Mouse (Mus musculus): ENCODE results near the gene 1110051M20Rik. TPM values are rescaled to one million over a fixed set of nuclear protein-coding genes. Genes with fewer than 3 reads are reported as not detected.

The 1110051M20Rik gene
- total and polyA plus RNA-seq, 3 experiments: 0.05 to 0.76 TPM; not detected in 1

DNA sequence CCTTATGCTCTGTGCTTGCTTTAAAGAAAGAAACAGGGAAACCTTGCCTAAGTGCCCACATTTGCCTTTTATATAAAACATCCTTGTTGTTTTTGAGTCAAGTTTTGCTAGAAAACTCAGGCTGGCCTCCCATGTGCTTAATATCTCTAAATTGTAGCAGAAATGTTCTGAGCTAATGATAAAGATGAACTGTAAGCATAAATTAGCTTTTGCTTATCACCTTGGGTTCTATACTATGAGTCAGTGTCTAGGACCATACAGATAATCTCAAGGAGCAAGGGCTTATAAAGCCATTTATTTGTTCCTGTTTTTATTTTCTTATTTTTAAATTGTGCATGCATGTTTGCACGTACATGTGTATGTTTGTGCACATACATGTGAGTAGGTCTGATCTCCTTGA lies 98.9 kb downstream of the 1110051M20Rik start:
- Histone ChIP-seq H3K36me3 (replicated peaks) (no peaks in the 10 kb centered on the region), H3K4me3 (ENCODE audit: low read depth, low read length) (no peak overlapping the region), H3K4me1 (ENCODE audit: insufficient read depth, low read depth, low read length) (no peaks in the 10 kb centered on the region), H3K9me3 (replicated peaks) (no peaks in the 10 kb centered on the region), H3K27me3 (ENCODE audit: insufficient read depth, low read length) (peaks cover 14% of the 10 kb centered on the region; the same call in 1 of the 2 replicates)
- DNase-seq (ENCODE audit: low spot score): no peak
- TF ChIP-seq CTCF (IDR thresholded peaks at IDR 0.05; ENCODE audit: low read depth, low read length) (no peak), GATA2 (IDR thresholded peaks at IDR 0.05; ENCODE audit: borderline replicate concordance, low read depth, low read length) (no peak), TAL1 (conservative IDR thresholded peaks at IDR 0.05; ENCODE audit: low read depth, low read length) (no peak), GATA1 (IDR thresholded peaks at IDR 0.05; ENCODE audit: borderline replicate concordance, low read length) (no peak), POLR2AphosphoS5 (IDR thresholded peaks at IDR 0.05; ENCODE audit: insufficient replicate concordance, low read depth, low read length) (no peak)
- ATAC-seq (ENCODE audit: extremely low read depth, insufficient number of reproducible peaks, low FRiP score, poor library complexity, severe bottlenecking): no peak

DNA sequence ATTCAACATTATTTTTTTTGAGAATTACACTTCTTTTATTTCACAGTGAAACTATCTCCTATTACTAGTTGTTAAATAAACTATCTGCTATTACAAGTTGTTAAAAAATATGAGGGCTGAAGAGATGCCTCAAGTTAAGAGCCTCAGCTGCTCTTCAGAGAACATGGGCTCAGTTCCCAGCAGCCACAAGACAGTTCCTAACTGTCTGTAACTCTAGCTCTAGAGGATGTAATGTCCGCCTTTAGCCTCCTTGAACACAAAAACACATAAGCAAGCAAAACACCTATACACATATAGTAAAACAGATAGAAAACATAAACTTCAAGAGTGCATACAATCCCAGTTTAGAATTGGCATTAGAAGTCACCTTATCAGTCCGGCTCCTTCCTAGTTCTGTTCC lies 104.9 kb downstream of the 1110051M20Rik start:
- DNase-seq (ENCODE audit: low spot score) (no peak), ATAC-seq (ENCODE audit: extremely low read depth, insufficient number of reproducible peaks, low FRiP score, poor library complexity, severe bottlenecking) (no peak)
- H3K4me1 ChIP-seq (ENCODE audit: insufficient read depth, low read depth, low read length): no peaks in the 10 kb centered on the region
- H3K36me3 ChIP-seq (replicated peaks): no peaks in the 10 kb centered on the region
- H3K4me3 ChIP-seq (ENCODE audit: low read depth, low read length): no peak overlapping the region
- H3K9me3 ChIP-seq (replicated peaks): no peaks in the 10 kb centered on the region
- peaks cover 8% of the 10 kb centered on the region for H3K27me3 ChIP-seq (ENCODE audit: insufficient read depth, low read length)
- TF ChIP-seq GATA2 (IDR thresholded peaks at IDR 0.05; ENCODE audit: borderline replicate concordance, low read depth, low read length): no peak
- TF ChIP-seq TAL1 (conservative IDR thresholded peaks at IDR 0.05; ENCODE audit: low read depth, low read length): no peak
- no peak for TF ChIP-seq CTCF (IDR thresholded peaks at IDR 0.05; ENCODE audit: low read depth, low read length)
- TF ChIP-seq POLR2AphosphoS5 (IDR thresholded peaks at IDR 0.05; ENCODE audit: insufficient replicate concordance, low read depth, low read length): no peak
- TF ChIP-seq GATA1 (IDR thresholded peaks at IDR 0.05; ENCODE audit: borderline replicate concordance, low read length): no peak

DNA sequence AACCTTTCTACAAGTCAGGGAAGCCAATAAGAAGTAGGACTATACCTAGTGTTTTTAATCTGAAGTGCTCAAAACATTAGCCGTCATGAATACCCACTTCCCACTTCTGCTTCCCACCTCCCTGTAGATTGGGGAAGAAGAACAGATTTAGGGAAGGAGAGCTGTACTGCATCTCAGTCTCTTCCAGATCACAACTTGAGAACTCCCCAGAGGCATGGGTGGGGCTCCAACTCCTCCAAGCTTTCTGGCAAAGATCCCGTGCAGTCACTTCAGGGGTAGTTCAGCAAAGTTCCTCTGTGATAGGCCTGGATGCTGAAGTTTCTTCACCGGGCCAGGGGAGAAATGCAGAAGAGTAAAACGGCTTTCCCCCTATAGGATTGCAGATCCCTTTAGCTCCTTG lies 109.4 kb downstream of the 1110051M20Rik start:
- Histone ChIP-seq H3K4me1 (ENCODE audit: insufficient read depth, low read depth, low read length) (no peaks in the 10 kb centered on the region), H3K27me3 (ENCODE audit: insufficient read depth, low read length) (peaks cover 7% of the 10 kb centered on the region), H3K36me3 (replicated peaks) (no peaks in the 10 kb centered on the region), H3K9me3 (replicated peaks) (no peaks in the 10 kb centered on the region), H3K4me3 (ENCODE audit: low read depth, low read length) (no peak overlapping the region)
- ATAC-seq (ENCODE audit: extremely low read depth, insufficient number of reproducible peaks, low FRiP score, poor library complexity, severe bottlenecking) (no peak), DNase-seq (ENCODE audit: low spot score) (no peak)
- no peak for TF ChIP-seq POLR2AphosphoS5 (IDR thresholded peaks at IDR 0.05; ENCODE audit: insufficient replicate concordance, low read depth, low read length)
- TF ChIP-seq GATA1 (IDR thresholded peaks at IDR 0.05; ENCODE audit: borderline replicate concordance, low read length): no peak
- TF ChIP-seq TAL1 (conservative IDR thresholded peaks at IDR 0.05; ENCODE audit: low read depth, low read length): no peak
- TF ChIP-seq GATA2 (IDR thresholded peaks at IDR 0.05; ENCODE audit: borderline replicate concordance, low read depth, low read length): no peak
- TF ChIP-seq CTCF (IDR thresholded peaks at IDR 0.05; ENCODE audit: low read depth, low read length): no peak

DNA sequence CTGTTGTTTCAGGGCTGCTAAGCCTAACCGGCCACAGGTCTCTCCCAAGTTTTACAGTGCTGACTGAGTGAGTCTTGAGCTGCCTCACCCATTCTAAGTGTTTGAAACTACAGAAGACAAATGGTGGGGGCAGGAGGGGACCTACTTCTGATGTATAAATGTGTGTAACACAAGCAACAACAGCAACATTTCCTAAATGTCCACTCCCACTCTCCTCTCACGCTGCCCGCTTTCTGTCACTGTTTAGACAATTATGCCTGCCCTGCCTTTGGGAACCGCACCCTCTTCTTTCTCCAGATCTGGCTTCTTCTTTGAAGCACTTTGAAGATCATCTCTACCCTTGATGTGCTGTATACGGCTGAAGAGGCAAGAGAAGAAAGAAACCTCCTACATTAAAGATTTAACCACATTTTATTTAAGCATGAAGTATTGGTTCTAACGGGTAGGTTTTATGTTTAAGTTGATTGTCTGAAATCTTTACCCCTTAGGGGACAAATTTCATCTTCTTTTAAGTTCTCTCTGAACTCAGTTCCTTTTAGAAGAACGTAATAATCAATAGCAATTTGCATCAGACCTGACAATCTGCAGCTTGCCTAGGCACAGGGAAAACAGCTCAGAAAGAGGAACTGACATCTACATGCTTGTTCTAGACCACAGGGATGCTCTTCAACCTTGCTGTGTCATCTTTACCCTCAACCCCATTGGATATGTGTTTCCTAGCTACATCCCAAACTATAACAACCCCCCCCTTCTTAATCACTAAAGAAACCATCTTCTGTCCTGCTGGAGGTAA lies 113.3 kb downstream of the 1110051M20Rik start:
- Histone ChIP-seq H3K27me3 (ENCODE audit: insufficient read depth, low read length) (peaks cover 5% of the 10 kb centered on the region), H3K9me3 (replicated peaks) (no peaks in the 10 kb centered on the region), H3K4me3 (ENCODE audit: low read depth, low read length) (no peak overlapping the region), H3K4me1 (ENCODE audit: insufficient read depth, low read depth, low read length) (no peaks in the 10 kb centered on the region), H3K36me3 (replicated peaks) (no peaks in the 10 kb centered on the region)
- TF ChIP-seq TAL1 (conservative IDR thresholded peaks at IDR 0.05; ENCODE audit: low read depth, low read length): no peak
- TF ChIP-seq POLR2AphosphoS5 (IDR thresholded peaks at IDR 0.05; ENCODE audit: insufficient replicate concordance, low read depth, low read length): no peak
- TF ChIP-seq GATA1 (IDR thresholded peaks at IDR 0.05; ENCODE audit: borderline replicate concordance, low read length): no peak
- no peak for TF ChIP-seq CTCF (IDR thresholded peaks at IDR 0.05; ENCODE audit: low read depth, low read length)
- TF ChIP-seq GATA2 (IDR thresholded peaks at IDR 0.05; ENCODE audit: borderline replicate concordance, low read depth, low read length): no peak
- ATAC-seq (ENCODE audit: extremely low read depth, insufficient number of reproducible peaks, low FRiP score, poor library complexity, severe bottlenecking): no peak
- DNase-seq (ENCODE audit: low spot score): no peak

DNA sequence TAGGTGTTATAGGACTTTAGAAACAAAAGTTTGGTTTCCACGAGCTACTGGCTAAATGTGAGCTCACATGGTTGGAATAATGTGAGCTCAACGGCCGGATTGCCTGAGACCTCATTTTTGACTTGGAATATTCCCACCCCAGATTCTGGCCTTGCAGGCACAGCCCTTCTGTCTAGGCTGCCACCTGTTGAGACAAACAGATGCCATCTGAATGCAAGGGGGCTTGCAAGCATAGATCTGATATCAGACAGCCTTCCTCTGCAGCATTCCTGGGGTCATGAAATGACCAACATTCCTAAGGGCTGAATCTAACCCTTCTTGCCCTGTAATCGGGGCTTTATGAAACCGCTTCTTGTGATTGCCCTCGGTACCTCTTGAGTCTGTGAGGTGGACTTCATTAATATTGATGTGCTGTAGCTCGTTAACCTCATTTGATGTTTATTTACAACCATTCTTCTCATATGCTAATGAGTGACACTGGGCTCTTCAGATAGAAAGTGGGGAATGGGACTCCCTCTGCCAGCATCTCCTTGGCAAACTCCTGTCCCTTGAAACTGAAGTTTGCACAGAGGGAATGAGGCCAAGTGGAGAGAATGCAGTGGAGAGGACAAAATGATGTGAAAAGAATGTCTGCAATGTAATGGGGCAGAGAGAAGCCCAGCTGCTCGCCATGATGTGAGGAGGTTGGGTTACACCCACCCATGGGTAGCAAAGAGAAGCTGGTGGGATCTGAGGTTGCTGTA lies 114.3 kb downstream of the 1110051M20Rik start:
- H3K4me3 ChIP-seq (ENCODE audit: low read depth, low read length): no peak overlapping the region
- no peaks in the 10 kb centered on the region for H3K36me3 ChIP-seq (replicated peaks)
- DNase-seq (ENCODE audit: low spot score) (no peak), ATAC-seq (ENCODE audit: extremely low read depth, insufficient number of reproducible peaks, low FRiP score, poor library complexity, severe bottlenecking) (no peak)
- TF ChIP-seq TAL1 (conservative IDR thresholded peaks at IDR 0.05; ENCODE audit: low read depth, low read length): no peak
- H3K27me3 ChIP-seq (ENCODE audit: insufficient read depth, low read length): peaks cover 5% of the 10 kb centered on the region
- H3K9me3 ChIP-seq (replicated peaks): no peaks in the 10 kb centered on the region
- H3K4me1 ChIP-seq (ENCODE audit: insufficient read depth, low read depth, low read length): no peaks in the 10 kb centered on the region

DNA sequence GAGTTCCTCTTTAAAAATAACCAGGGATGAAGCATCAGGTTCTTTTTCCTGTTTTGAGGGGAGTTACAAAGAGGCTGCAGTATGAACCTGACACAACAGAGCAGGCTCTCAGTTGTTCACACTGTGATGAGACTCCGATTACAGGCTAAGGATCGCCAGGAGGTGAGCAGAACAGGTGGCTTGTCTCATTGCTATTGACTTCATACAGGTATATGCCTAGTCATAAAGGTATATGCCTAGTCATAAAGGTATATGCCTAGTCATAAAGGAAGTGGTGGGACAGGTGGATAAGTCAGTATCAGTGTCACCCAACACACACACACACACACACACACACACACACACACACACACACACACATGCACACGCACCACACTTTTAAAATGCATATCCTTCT lies 115.8 kb downstream of the 1110051M20Rik start:
- ATAC-seq (ENCODE audit: extremely low read depth, insufficient number of reproducible peaks, low FRiP score, poor library complexity, severe bottlenecking) (no peak), DNase-seq (ENCODE audit: low spot score) (no peak)
- no peak for TF ChIP-seq TAL1 (conservative IDR thresholded peaks at IDR 0.05; ENCODE audit: low read depth, low read length)
- TF ChIP-seq CTCF (IDR thresholded peaks at IDR 0.05; ENCODE audit: low read depth, low read length): no peak
- no peak for TF ChIP-seq GATA2 (IDR thresholded peaks at IDR 0.05; ENCODE audit: borderline replicate concordance, low read depth, low read length)
- TF ChIP-seq GATA1 (IDR thresholded peaks at IDR 0.05; ENCODE audit: borderline replicate concordance, low read length): no peak
- no peak for TF ChIP-seq POLR2AphosphoS5 (IDR thresholded peaks at IDR 0.05; ENCODE audit: insufficient replicate concordance, low read depth, low read length)

More for the DNA sequence above, 115.8 kb downstream of the 1110051M20Rik start:
- Histone ChIP-seq H3K4me1 (ENCODE audit: insufficient read depth, low read depth, low read length) (no peaks in the 10 kb centered on the region), H3K9me3 (replicated peaks) (no peaks in the 10 kb centered on the region), H3K36me3 (replicated peaks) (no peaks in the 10 kb centered on the region), H3K4me3 (ENCODE audit: low read depth, low read length) (no peak overlapping the region), H3K27me3 (ENCODE audit: insufficient read depth, low read length) (peaks cover 9% of the 10 kb centered on the region)
